Mouse (Mus musculus): ENCODE measurements around the gene Grid2. TPM values are rescaled to one million over a fixed set of nuclear protein-coding genes. Genes with fewer than 3 reads are reported as not detected.

Grid2 gene
- polyA plus RNA-seq (2015; fragmentation: Illumina TruSeq; extraction: RNeasy Lipid Tissue Mini Kit (QIAGEN cat#74804); ENCODE audit: insufficient read depth, low read depth, low replicate concordance) = not detected

DNA sequence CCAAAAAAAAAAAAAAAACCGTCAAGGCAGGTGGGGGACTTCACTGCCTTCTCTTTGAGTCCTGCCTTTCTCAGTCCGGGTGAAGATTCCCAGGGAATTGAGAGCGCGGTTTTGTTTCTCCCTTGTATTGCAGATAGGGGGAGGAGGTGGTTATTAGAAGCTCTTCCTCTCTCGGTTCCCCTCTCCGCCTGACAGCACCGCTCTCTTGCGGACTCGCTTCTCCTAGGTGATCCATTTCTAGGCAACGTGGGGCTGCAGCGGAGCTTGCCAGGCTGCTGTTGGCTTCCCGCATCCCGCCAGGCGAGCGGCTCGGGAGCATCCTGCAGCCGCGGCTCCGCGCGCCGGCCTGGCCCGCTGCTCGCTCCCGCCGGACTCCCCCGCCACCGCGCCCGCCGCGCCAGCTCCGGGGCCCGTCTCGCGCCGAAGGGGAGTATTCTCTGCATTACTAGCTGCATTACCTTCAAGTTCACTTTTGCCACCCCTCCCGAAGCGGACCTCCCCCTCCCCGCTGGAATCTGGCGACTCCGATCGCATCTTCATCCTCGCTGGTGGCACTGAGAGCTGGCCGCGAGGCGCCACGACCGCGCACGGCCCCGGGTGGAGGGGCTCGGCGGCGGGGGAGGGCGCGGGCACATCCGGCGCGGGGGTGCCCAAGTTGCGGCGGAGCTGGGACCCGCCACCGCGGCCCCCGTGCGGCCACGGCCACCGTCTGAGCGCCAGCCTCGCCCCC is at the start of gene Grid2:
TSS of gene Grid2 (plus strand) at position 51 of the 730 bp plus-strand sequence.

DNA sequence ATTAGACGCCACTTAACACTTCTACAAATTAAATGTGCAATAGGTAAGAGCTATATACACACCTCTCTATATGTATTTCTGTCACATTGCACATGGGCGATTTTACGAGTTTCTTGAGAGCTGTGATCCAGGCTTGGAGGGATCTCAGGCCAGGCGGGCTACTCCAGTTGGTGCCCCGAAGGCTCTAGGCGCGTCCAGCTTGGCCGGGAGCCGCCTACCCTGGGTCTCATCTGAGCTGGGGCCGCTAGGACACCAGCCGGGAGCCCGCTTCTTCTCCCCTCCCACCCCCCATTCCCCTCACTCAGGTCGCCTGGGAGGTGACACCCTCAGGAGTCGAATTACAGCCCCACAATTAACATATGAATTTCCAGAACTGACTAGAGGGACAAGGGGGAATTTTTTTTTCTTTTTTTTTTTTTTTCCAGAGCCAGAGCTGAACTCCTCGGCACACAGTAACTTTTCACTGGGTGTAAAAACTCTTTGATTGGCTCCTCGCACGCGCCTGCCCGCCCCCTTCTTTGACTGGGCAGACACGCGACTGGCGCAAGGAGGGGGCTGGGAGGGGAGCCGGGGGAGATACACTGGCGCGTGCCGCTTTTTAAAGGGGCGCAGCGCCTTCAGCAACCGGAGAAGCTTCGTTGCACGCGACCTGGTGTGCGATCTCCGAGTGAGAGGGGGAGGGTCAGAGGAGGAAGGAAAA is 1473.0 kb downstream of the Grid2 start, which contains the start of gene Atoh1:
TSS of gene Atoh1 (plus strand) at position 627 of the 700 bp plus-strand sequence.

All from pancreas, adult 10 weeks (tissue).